Mouse (Mus musculus): ENCODE measurements around the gene Arsg. TPM values are rescaled to one million over a fixed set of nuclear protein-coding genes. Genes with fewer than 3 reads are reported as not detected.
A peak's percentile ranks its signal among the peaks of the same experiment; 100 is the strongest.

The Arsg gene
- polyA plus RNA-seq, 1 experiment: 13.5 TPM

- DNase-seq (ENCODE audit: extremely low spot score in 1 of 2, low spot score in 1 of 2): no peak
Observed at GRCm38 (mm10) chr11:109612871-109613529, 139.8 kb downstream of the Arsg start.

DNA sequence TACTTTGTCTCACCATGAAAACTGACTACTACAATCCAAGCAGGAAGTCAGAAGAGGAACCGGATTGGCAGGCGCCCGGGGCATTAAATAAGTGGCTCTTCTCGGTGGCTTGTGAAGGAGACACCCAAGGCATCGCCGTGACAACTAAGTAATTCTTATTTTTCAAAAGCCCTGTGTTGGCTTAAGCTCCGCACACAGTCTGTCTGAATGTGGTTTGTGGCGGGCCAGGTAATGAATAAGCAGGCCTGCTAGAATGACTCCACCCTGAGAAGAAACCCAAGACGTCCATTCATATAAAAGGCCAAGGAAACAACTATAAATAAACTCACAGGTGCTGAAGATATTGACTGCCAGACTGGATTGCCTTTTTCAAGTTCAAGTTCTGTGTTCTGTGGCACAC lies 142.1 kb downstream of the Arsg start:
- DNase-seq (ENCODE audit: extremely low spot score in 1 of 2, low spot score in 1 of 2): no peak

DNA sequence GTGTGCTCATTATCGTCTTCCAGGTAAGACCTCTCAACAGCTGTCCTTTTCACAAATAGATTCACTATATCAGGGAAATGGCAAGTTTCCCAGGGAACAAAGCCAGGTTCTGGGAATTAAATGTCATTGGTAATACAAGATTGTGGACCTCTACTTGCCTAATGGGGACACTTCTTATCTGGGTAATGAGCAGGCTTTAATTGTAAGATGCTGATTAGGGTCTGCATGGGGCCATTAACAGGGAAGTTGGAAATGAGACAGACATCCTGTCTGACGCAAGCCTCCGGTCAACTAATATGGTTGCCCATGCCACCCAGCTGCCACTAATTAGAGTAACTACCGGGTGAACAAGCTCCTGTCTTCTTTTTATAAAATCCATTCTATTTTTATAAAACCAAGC lies 143.2 kb downstream of the Arsg start:
- no peak for DNase-seq (ENCODE audit: extremely low spot score in 1 of 2, low spot score in 1 of 2)

DNA sequence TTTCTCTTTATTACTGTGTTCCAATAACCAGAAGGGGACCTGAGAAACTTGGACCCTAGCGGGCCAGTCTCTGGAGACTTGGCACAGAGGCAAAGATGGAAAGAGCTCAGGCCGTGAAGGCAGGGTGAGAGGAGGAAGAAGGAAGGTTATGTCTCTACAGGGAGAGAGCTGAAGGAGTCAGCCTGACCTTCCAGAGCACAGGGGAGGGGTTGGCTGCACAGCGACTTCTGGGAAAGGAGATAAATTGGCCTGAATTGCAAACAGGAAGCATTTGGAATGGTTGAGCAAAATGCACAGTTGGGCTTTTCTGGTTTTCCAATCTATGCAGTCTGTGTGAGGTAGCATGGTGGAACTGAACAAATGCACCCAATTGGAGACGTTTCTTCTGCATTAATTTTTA lies 143.6 kb downstream of the Arsg start:
- no peak for DNase-seq (ENCODE audit: extremely low spot score in 1 of 2, low spot score in 1 of 2)

DNA sequence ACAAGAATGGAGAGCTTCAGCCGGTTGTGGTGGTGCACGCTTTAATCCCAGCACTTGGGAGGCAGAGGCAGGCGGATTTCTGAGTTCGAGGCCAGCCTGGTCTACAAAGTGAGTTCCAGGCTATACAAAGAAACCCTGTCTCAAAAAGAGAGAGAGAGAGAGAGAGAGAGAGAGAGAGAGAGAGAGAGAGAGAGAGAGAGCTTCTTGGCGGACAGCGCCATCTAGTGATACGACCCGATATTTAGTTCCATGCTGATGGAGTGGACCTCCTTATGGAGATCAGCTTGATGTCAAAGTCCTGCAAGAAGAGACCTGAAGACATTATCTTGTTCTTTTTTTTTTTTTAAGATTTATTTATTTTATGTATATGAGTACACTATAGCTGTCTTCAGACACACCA lies 145.9 kb downstream of the Arsg start:
- DNase-seq (ENCODE audit: extremely low spot score in 1 of 2, low spot score in 1 of 2): peak in 1 of 2 experiments; percentile 77

DNA sequence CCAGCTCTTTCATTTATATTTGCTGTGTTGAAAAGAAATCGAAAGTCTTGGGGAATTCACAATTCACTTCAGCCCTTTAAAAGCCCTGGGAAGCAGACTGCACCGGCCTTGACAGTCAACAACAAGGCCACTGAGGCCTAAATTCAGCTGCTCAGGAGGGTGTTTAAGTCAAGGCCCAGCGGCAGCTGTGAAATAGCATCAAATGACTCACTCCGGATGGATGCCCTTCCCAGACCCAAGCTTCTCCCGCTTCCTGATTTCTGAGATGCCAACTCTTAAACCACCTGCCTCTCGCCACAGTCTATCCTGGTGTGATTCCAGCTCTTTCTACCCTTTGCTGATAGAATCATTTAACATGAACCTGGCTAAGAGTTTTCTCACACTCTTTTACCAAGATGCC lies 147.2 kb downstream of the Arsg start:
- DNase-seq (ENCODE audit: extremely low spot score in 1 of 2, low spot score in 1 of 2): no peak

GRCm38 (mm10) chr11:109621183-109621582 lies 148.0 kb downstream of the Arsg start:
- DNase-seq (ENCODE audit: extremely low spot score in 1 of 2, low spot score in 1 of 2): peak in 1 of 2 experiments; percentile 84

DNA sequence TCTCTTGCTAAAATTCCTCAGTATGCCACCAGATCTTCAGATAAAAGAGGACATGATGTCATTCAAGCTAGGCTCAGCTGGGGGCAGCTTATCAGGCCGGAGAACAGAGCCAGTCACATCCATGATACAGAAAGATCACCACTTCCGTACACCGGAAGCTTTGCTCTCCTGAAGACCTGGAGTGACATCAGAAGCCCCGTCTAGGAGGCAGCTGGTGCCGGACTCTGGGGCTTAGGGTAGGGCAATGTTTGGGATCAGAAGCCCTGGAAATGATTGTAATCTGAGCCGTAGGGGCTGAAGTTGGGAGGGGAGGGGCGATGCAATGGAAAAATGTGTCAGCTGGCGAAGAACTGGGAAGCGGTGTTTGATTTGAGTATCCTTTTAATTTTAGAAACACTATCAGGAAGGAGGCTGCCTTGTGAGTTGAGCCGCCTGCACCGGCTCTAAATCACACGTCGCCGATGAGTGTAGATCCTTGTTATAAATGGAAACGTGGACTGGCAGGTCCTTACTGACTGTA lies 149.4 kb downstream of the Arsg start:
- DNase-seq (ENCODE audit: extremely low spot score in 1 of 2, low spot score in 1 of 2): no peak

Other genes starting within 250 kb of the Arsg start
- gene Rgs9, start 175.2 kb upstream of the Arsg start, polyA plus RNA-seq (2012; rRNA removed): 19.7 and 24.3 TPM in 2 replicates
- gene Gna13, start 110.5 kb upstream of the Arsg start, polyA plus RNA-seq (2012; rRNA removed): 31.8 and 33.0 TPM in 2 replicates
- gene 9930022D16Rik, start 59.5 kb upstream of the Arsg start, polyA plus RNA-seq (2012; rRNA removed): 0.06 TPM in 1 of 2 replicates, not detected in the other
- gene Amz2, start 47.4 kb upstream of the Arsg start, polyA plus RNA-seq (2012; rRNA removed): 62.0 and 65.4 TPM in 2 replicates
- 7.4 and 9.0 TPM in 2 replicates for gene Slc16a6, start 224 bp downstream of the Arsg start, polyA plus RNA-seq (2012; rRNA removed)
- 18.6 and 18.8 TPM in 2 replicates for gene Wipi1, start 138.6 kb downstream of the Arsg start, polyA plus RNA-seq (2012; rRNA removed)
- gene Prkar1a, start 176.0 kb downstream of the Arsg start, polyA plus RNA-seq (2012; rRNA removed): 434 and 454 TPM in 2 replicates
- gene Fam20a, start 248.9 kb downstream of the Arsg start, polyA plus RNA-seq (2012; rRNA removed): 14.6 and 15.8 TPM in 2 replicates

Measured in frontal cortex, adult 2 months (tissue).